Mouse (Mus musculus): ENCODE measurements around the gene Notch3.

Notch3 gene

DNA sequence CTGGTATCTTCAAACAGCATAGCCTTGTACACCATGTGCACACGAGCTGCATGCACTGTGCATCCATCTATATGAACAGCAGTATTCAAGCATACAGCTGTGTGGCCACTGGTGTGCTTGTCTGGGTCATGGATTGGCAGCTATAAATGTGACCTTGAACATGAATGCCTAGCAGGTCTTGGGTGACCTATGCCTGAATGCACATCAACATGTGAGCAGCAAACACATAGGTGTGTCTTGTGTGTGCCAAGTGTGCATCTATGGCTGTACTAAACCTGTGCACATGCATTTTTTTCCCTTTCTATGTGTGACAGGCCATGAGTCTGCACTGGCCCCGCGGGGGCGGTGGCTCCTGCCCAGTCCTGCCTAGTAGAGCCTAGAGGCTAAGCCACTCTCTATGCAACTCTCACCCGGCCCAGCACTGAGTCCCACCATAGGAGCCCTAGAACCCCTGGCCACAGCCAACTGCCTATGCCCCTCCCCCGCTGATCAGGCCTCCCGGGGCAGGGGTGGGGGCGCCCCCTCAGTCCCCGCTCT, 1.3 kb downstream of the Notch3 start:
- DNase-seq, result no peak

DNA sequence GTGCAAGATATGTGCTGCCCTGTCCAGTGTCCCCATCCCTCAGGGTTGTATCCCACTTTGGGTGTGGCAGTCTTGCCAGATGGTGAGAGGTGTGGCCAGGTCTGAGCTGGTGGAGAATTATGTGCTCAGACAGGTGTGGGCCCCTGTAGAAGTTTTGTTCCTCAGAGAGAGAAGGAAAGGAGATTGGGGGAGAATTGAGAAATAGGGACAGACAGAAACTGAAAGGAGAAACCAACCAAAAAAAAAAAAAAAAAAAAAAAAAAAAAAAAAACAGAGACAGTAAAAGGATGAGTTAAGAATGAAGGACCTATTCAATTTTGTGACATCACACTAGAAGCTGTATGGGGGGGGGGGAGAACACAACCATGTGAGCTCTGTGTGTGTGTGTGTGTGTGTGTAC, 1.9 kb downstream of the Notch3 start:
- no peak for DNase-seq

DNA sequence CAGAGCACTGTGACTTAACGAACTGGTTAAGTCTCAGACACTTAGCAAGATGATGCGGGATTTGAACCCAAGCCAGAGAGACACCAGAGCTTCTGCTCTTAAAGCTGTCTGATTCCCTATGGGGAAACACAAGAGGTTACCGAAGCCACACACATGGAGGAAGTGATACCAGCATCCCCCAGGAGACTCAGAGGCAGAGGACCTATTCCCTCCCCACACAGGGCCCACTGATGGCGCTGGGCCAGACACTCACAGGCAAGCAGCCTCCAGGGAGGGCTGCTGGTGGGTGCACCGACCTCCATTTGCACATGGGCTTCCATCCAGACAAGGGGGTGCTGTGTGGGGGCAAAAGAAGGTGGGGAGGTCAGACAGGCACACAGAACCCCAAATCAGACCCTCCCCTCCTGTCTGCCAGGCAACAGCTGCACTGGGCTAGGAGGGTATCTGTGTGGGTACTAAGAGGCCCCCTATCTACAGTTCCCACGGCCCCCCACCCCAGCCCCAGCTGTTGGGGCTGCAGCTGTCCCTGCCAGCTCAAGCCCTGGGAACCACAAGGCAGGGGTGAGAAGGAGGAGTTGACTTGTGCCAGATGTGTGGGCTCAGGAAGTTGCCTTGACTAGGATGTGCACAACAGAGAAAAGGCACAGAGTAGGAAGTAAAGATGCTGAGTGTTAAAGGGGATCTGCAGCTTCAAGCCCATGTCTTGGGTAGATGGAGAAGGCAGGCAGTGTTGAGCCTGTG, 2.6 kb downstream of the Notch3 start:
- peak; percentile 51 for DNase-seq

DNA sequence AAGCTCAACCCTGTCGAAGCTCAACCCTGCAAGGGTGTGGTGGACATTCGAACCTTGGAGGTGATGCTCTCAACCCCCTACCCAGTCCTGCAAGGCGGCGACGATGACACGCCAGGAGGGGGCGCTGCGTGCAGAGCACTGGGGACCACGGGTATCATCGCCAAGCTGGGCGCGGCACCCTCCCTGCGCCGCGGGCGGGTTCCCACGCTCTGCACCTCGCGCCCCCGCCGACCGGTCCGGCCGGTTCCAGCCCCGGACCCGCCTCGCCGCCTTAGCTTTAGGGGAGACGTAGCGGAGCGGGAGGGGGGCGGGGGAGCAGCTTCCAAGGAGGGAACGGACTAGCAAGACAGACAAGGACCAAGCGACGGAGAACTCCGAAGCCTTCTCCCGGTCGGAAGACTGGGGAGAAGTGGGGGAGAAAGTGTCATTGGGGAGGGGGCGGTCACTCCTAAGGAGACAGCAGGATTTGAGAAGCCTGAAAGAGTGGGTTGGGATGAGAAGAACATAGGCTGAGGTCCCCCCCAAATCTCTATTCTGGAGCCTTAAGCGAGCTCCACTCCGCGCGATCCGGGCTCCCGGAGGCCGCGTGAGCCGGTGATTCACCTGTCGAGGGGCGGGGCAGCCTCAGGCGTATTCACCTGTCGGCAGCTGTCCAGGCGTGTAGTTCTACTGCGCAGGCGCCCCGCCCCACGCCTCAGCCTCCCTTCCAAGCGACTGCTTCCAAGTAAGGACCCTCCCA, 4.4 kb downstream of the Notch3 start:
- DNase-seq, result peak; percentile 88

DNA sequence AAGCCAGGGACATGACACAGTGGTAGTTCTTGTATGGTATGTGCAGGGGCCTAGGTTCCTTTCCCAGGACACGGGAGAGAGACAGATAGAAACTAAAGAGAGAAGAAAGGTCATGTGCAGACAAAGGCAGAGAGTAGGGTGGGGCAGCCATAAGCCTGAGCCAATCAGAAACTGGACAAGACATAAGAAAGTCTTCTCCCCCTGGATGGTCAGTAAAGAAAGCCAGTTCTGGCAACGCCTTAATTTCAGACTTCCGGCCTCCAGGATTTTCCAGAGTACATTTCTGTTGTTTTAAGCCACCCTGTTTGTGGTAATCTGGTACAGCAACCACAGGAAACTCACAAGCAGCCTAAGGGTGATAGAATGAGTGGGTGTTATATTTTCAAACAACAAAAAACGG, 5.8 kb downstream of the Notch3 start:
- DNase-seq, result no peak

DNA sequence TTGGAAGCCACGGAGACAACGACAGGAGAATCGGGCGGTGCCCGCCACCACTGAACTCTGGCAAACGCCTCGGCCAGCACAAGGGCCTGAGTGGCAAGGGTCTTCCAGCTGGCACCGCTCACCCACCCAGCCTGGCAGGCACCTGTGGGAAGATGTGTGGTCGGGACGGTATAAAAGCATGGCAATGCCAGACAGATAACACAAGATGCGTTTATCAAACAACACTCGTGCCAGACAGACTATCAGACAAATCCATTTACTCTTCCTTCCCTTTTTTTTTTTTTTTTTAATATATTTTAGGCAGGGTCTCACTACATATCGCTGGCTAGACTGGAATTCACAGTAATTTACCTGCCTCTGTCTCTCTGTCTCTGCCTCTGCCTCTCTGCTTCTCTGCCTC, 7.8 kb downstream of the Notch3 start:
- DNase-seq, result no peak

DNA sequence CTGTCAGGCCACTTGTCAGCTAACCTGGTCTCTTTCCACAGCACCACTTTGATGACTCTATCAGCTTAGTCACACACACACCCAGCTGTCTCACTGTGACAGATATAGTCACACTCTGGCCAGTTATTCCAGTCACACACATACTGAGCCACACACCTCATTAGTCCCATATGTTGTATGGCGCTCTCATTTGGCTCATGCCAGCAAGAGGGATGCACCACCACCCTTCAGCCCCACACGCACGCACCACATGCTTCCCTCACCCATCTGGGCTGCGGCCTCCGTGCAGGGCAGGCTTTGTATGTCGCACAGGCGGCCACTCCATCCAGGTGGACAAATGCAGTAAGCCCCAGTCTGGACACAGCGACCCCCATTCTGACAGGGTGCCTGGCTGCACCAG, 19.9 kb downstream of the Notch3 start:
- DNase-seq, result no peak

DNA sequence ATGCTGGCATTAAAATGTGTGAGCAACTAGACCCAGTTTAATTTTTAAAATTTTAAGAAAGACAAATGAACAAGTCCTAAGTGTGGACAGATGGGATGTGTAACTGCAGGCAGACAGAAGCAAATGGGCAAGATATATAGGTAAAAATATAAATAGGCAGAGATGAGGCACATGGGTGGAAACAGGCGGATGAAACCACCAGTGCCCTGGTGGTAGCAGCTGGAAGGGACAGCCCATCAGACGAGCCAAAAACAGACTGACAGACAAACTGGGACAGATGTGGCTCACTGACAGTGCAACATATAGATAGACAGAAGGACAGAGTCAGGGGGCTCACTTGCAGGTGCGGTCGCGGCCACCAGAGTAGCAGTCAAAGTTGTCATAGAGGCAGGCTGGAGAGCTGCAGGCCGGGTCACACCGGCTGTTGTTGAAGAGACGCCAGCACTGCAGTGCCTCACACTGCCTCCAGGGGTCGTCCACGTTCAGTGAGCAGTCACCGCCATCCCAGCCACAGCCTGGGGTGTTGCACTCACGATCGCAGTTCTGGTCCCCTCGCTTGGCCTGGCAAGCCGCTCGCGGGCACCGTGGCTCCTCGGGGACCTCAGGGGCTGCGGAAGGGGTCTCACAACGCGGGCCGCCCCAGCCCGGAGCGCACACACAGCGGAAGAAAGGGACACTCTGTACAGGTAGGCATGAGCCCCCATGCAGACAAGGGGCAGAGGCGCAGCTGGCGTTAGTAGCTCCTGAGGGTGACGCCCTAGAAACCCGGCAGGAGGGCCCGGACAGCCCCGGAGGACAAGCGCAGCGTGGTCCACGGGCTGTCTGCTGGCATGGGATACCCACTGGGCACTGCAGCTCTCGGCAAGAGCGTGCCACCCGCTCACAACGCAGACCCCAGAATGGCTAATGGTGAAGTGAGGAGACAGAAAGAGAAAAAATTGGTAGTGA, 23.5 kb downstream of the Notch3 start:
- peak; percentile 78 for DNase-seq

DNA sequence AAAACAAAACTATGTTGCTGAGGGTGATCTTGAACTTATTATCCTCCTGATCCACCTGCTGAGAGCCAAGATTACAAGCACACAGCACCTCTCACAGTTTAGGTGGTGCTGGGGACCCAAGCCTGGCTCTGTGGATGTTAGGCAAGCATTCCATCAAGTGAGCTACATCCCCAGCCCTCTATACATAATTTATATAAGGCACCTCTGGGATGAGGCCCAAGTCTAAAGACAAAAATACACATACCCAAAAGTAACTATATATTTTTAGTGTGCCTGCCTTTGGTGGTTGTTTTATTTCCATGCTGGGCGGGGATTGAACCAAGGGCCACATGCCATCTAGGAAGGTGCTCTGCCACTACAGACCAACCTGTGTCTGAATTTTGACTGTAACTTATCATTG, 24.4 kb downstream of the Notch3 start:
- DNase-seq, result no peak

DNA sequence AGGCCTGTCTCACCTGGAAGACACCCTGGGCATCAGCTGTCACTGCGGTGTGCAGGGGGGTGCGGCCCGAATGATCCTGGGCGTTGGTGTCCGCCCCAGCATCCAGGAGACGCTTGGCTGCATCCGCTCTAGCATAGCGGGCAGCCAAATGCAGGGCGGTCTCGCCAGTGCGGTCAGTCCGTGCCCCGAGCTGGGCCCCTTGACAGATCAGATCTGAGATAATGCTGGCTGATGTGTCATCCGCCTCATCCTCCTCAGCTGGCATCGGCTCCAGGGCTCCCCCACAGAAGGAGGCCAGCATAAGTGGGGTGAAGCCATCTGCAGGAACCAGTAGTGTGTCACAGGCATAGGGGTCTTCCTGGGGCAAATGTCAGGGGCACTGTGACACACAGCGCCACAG, 33.3 kb downstream of the Notch3 start:
- no peak for DNase-seq

DNA sequence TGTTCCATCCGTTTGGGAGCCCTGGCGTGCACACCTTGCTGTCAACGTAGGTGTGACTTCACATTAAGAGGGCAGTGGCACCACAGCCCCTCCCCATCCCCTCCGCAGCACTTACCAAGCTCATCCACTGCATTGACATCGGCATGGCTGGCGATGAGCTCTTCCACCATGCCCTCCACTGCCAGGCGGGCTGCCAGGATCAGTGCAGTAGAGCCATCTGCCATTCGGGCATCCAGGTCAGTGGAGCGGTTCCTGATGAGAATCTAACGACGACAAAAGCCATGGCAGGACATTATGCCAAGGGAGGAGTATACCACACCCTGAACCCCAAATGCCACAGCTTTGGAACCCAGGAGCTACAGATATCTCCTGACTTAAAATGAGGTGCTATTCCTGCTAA, 34.6 kb downstream of the Notch3 start:
- no peak for DNase-seq

DNA sequence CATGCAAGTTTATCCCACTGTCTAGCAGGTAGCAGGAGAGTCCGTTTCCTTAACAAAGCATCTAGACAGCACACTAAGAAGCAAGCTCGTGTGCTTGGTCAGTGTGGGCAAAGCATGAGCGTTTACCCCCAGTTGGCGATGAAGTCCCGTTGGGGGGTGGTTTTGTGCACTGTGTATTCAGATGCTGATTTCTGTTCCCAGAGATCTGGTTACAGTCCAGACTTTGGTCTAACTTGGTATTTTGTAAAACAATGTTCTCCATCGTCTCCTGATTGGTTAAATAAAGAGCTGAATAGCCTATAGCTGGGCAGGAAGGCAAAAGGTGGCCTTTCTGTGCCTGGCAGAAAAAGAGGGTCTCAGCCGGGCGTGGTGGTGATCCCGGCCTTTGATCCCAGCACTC, 36.1 kb downstream of the Notch3 start:
- no peak for DNase-seq

DNA sequence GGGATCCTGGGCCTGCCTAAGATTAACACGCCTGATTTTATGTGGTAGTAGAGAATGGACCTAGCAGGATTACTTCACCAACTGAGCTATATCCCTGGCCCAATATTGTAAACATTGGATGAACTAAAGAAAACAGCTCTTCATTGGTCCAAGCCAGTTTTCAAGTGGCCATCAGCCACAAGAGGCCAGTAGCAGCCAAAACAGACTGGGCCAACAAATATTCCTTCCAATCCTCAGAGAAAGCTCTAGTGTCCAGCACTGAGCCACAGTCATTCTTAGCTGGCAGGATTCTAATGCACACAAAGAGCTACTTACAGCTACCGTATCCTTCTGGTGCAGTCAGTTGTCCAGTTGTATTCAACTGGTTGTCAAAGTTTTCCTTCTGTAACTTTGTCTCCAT, 39.5 kb downstream of the Notch3 start:
- no peak for DNase-seq

DNA sequence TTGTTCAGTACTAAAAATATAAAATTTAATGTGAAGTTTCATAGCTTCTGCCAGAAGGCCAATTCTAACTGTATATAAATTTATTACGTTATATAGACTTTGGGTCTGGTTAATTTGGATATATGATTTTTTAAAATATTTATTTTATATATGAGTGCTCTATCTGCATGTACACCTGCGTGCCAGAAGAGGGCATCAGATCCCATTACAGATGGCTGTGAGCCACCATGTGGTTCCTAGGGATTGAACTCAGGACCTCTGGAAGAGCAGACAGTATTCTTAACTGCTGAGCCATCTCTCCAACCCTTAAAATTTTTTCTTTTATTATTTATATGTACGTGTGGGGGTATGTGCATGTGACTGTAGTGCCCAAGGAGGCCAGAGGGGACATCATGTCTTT, 41.2 kb downstream of the Notch3 start:
- DNase-seq, result no peak

DNA sequence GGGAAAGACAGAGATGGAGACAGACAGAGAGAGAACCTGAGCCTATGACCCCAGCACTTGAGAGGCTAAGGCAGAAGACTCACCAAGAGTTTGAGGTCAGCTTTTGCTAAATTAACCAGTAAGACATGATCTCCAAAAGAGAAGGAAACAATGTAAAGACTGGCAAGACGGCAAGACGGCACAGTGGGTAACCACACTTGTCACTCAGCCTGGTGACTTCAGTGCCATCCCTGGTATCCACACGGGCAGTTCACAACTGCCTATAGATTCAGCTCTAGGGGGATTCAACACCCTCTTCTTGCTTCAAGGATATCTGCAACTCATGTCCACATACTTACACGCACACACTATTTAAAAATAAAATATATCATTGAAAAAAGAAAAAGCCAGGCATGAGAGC, 43.1 kb downstream of the Notch3 start:
- DNase-seq, result no peak

DNA sequence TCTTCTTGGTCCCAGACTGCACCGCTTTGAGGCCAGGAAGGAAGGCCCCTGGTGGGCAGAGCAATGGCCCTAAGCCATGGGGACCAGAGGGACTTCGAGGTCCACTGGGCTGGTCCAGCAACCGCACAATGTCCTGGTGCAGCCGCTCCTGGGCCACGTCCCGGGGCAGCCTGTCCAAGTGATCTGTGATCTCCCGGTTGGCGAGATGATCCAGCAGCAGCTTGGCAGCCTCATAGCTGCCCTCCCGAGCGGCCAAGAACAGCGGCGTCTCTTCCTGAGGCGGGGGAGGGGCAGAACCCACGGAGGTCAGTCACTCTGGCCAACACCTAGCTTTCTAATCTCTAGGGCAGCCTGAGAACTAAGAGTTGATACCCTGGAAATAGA, 44.1 kb downstream of the Notch3 start:
- DNase-seq, result no peak

DNA sequence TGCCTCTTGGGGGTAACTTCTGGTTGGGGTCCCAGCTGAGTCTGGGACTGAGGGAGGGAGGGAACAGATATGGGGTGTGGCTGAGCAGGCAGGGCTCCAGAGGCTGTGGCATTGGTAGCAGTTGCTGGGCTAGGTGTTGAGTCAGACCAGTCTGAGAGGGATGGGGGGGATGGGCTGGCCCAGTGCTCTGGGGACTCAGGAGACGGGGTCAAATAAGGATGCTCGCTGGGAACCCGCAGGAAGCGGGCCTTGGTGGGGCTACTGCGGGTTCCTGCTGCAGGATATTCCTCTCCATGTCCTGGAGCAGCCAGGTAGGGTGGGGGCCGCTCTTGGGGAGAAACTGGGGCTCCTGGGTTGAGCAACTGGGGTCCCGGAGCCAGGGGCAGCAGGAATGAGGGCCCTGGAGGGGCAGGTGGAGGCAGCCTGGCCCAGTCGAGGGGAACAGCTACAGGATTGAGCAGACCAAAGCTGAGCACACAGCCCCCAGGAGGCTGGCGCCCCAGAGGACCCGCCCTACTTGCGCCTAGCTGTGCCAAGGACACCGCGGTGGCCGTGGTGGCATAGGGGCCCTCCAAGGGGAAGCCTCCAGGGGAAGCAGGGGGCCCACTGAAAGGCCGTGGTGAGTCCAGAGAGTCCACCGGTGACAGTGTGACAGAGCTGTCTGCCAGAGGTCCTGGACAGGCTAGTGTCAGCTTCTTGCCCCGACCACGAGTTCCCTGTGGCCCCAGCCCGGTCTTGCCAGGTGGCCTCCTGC, 44.6 kb downstream of the Notch3 start:
- no peak for DNase-seq

DNA sequence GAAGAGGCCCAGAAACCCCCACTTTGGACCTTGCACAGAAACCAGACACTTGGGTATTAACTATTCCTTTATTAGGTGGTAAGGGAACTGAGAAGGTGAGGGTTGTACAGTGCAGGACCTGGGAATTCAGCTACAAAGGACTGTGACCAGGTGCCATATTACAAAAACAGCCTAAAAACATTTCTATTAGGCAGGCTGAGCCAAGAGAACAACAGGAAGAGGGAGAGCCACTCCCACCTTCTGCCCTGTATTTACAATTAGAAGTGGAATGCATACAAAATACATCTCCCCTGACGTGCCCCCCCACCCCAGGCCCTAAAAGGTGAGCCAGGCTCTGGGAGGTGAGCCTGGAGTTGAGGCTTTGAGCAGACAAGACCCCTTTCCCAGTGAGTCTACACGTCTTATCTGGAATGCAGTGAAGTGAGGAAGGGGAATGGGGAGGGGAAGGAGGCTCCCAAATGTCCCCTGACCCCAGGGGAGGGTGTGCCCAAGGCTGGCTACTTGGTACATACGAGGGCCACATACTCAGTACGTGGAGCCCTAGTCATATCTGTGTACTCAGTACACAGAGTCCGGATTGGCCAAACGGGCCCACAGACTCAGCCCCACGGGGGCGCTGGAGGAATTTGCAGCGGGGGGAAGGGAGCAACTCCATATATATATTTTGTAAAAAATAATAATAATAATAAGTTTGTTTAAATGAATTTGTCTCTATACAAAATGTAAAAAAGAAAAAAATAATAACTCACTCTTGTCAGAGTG, 45.7 kb downstream of the Notch3 start:
- DNase-seq, result no peak

DNA sequence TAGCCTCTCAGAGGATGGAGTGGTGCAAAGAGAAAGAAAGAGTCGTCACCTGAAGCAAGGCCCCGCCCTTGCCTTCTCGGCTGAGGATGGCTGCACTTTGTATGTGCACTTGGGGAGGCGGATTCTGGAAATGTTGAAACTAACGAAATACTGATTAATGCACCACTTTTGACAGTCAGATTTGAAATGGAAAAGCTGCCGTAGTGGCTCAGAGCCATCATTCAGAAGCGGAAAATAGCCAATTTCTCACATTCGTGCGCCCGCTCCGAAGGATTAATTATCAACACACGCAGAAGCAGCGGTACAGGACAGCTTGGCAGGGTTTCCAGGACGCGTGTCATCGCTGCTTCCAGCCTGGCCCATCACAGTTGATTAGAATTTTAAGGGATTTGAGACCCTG, 47.5 kb downstream of the Notch3 start:
- no peak for DNase-seq

DNA sequence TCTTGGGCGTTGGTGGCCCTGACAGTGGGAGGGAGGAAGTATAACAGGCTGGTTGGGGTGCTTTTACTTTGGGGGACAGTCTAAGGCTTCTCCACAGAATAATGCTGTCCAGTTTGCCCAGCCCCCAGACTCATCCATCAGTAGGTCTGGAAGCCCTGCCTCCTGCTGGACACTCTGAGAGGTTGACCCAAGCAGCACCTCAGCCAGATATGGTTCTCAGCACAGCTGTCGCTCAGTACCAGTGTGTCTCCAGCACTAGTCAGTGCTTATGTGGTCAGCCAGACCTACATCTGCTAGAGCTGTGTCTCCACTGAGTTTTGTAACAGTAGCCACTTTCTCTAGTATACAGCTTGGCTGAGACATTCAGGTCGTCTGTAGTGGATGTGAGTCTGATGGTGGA, 48.2 kb downstream of the Notch3 start:
- no peak for DNase-seq

DNA sequence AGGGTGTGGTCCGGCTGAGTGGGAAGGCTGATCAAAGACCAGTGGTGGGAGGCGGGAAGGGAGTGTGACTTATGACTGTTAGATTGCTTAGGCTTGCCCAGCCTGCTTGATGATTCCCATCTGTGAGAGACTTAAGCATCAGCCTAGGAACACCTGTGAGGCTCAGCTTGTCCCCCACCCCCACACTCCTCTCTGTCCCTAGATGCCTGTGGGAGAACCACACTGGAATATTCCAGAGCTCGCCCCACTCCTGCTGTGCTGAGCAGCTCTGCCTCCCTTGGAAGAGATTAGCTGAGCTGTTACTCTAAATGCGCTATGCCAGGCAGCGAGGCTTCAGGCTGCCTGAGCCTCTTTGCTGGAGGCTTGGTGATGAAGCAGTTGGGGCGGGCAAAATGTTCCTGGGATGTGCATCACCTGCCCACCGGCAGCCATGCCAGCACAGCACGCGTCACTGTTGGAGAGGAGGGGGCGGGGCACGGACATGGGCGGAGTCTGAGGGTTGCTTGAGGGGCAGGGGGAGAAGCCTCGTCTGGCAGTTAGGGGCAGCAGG, 48.7 kb downstream of the Notch3 start:
- peak; percentile 59 for DNase-seq

Data from right cerebral cortex, postnatal 4 days (tissue).